Mouse (Mus musculus) lung, postnatal 0 days (tissue): ENCODE data around the gene Lrrc56.

Source experiments
- CTCF ChIP-seq: IDR thresholded peaks from 2 replicates; pipeline ENCODE4 v1.5.1; 2016; ENCODE audit warnings: antibody characterized with exemption, mild to moderate bottlenecking
- EP300 ChIP-seq: IDR thresholded peaks from 2 replicates; pipeline ENCODE4 v1.6.1; 2016; ENCODE audit warnings: antibody characterized with exemption, mild to moderate bottlenecking, control low read depth

DNA sequence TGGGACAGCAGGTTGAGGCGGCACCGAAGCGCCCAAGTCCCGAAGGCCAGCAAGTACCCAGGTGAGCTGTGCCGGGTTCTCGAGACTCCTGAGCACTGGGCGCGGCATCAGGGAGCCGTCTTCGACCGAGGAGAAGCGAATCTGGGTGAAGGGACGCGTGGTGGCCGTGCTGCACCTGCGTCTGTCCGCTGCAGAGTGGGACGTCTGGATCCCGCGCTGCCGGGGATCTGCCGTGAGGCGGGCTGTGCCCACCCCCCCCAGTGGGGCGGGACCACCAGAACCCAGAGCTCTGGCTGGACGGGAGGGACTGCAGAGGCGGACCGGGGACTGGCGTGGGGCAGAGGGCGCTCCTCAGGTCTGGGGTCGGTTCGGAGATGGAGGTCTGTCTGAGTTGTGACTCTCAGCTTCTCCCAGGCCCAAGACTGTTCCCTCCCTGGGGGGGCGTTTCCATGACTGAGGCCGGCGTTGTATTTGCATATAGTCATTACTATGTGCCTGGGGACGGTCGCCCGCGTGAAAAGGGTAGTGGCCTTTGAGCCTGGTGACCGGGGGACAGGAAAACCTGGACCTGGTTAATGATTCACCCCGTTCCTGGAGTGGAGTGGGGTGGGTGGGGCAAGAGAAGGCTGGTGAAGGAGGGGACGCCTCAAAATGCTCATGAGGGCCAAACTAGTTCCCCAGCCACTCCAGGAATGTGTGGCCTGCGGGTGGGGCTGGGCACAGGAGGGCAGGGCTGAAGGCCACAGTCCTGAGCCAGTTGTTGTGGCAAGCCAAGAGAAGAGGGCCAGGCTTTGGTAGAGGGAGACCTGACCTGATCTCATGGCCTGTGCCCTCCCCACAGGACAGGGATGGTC is 22.1 kb downstream of the Lrrc56 start:
- peak; percentile 17; the same call in 1 of the 2 replicates for TF ChIP-seq CTCF
- TF ChIP-seq EP300: peak; percentile 57
